Mouse (Mus musculus) limb, embryonic 13.5 days (tissue): ENCODE measurements at regions not wholly inside any gene's neighbourhood (a gene's known extent, or its start where the extent isn't known, plus 50 kb on each side); places are given as distances from the start of the nearest gene placed in this dataset.

Source experiments
- ATAC-seq: fragments of 200-750 bp; cut with Nextera tagmentation; 2 replicates; pipeline ENCODE4 v1.8.0; 2017; ENCODE audit warnings: low read depth, moderate number of reproducible peaks, moderate TSS enrichment; ENCODE audit not compliant: low FRiP score
- H3K27ac ChIP-seq: fragments of 300-500 bp; sonication (generic); 2 replicates; pipeline ENCODE4 v1.5.1; 2015; ENCODE audit warnings: inconsistent platforms, mild to moderate bottlenecking, moderate library complexity
- H3K27me3 ChIP-seq: fragments of 300-500 bp; sonication (generic); 2 replicates; pipeline ENCODE4 v1.6.1; 2015; ENCODE audit warnings: mild to moderate bottlenecking, inconsistent platforms
- H3K36me3 ChIP-seq: fragments of 300-500 bp; sonication (generic); 2 replicates; pipeline ENCODE4 v1.6.1; 2015; ENCODE audit warnings: inconsistent platforms, mild to moderate bottlenecking, moderate library complexity
- H3K4me1 ChIP-seq: fragments of 300-500 bp; sonication (generic); 2 replicates; pipeline ENCODE4 v1.6.1; 2015; ENCODE audit warnings: inconsistent platforms
- H3K4me2 ChIP-seq: fragments of 300-500 bp; sonication (generic); replicated peaks from 2 replicates; pipeline ENCODE4 v1.6.1; 2015; ENCODE audit warnings: inconsistent platforms, mild to moderate bottlenecking, moderate library complexity
- H3K4me3 ChIP-seq: fragments of 300-500 bp; sonication (generic); 2 replicates; pipeline ENCODE4 v1.5.1; 2015; ENCODE audit warnings: moderate library complexity, mild to moderate bottlenecking, inconsistent platforms
- H3K9ac ChIP-seq: fragments of 300-500 bp; sonication (generic); 2 replicates; pipeline ENCODE4 v1.6.1; 2015; ENCODE audit warnings: mild to moderate bottlenecking, inconsistent platforms
- H3K9me3 ChIP-seq: fragments of 300-500 bp; sonication (generic); 2 replicates; pipeline ENCODE4 v1.6.1; 2016; ENCODE audit warnings: inconsistent platforms
- WGBS: fragments of 180-500 bp; shearing (Covaris S2); methylation state at CpG from one replicate; pipeline ENCODE4 v1.1.7; 2015; 5-methylcytosine and 5-hydroxymethylcytosine counted together

DNA sequence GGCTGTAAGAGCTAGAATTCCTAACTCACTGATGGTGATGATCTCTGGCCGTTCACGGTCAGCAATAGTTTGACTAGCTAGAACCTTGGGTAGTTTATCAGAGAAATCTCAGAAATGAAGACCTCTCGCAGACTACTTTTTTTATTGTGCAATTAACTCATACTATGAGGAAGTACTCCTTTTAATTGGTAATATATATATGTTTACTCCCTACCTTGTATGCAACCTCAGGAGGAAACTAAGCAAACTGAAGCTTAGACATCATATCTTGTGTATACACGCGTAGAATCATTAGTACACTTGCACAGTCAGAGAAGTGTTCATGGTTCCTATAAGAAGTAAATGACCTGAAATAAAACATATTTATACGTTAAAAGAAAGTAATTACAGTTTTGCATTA, 157.2 kb downstream of the Gm11146 start:
- Histone ChIP-seq H3K4me2 (no peak overlapping the region), H3K27ac (no peak overlapping the region), H3K4me3 (no peak overlapping the region), H3K27me3 (no peaks in the 10 kb centered on the region), H3K4me1 (peaks cover 14% of the 10 kb centered on the region), H3K36me3 (no peaks in the 10 kb centered on the region), H3K9ac (no peak overlapping the region), H3K9me3 (no peaks in the 10 kb centered on the region)
- no peak for ATAC-seq
- WGBS, result 65% methylated on average over 6 of the region's 6 CpGs

DNA sequence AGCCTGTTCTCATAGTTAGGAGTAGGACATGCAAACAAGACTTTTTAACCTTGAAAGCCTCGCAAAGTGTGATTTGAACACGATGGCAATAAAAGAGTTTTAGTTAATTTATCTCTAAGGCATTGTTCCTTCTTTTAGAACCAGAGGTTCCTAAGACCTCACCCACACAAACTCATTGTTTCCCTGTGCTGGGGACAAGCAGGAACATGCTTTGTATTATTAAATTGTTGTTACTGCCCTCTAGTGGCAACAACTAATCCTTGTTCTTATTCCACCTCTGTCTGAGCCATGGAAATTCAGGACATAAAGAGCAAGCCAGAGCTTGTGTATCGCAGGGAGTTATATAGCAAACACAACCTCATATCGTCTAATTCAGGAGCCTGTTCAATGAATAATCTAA, 157.9 kb downstream of the Gm11146 start:
- Histone ChIP-seq H3K27ac (no peak overlapping the region), H3K9ac (no peak overlapping the region), H3K4me1 (peaks cover 14% of the 10 kb centered on the region; the same call in 1 of the 2 replicates), H3K4me2 (no peak overlapping the region), H3K27me3 (no peaks in the 10 kb centered on the region), H3K36me3 (no peaks in the 10 kb centered on the region), H3K9me3 (no peaks in the 10 kb centered on the region), H3K4me3 (no peak overlapping the region)
- ATAC-seq, result peak; percentile 66; the same call in 1 of the 2 replicates
- 26% methylated on average over 4 of the region's 4 CpGs for WGBS

DNA sequence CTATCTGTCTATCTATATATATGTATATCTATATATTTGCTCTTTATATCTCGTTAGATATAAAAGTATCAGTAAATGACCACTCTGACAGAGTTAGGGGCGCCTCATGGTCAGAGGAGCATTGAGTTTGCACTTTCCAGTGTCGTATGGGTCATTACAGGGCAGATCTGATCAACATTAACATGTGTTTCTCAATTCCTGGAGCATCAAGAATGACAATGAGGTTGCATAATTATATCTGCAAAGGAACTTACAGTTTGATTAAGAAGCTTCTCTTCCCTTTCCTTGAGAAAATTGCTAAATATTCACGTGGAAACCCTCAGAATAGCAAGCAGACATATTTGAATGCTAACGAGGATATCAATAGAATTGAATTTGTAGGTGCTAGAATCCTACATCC, 158.6 kb downstream of the Gm11146 start:
- H3K4me2 ChIP-seq, result no peak overlapping the region
- H3K27ac ChIP-seq, result no peak overlapping the region

DNA sequence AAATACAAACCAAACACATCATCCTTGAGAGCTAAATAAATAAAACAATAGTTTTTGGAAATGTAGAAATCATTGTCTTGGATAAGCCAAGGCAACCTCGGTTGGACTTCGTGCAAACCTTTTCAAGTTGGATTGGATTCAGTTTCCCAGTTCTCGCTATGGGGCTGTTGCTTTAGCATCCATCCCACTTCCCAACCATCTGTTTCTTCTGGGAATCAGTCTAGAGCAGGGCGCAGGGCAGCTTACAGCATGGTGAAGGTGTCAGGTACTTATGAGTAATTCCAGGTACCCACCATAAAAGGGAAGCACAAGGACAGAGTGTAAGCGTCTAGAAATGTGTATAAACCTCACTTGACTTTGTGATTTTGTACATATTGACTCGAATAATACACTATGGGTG, 159.0 kb downstream of the Gm11146 start:
- no peak overlapping the region for H3K4me2 ChIP-seq
- H3K4me1 ChIP-seq, result peaks cover 14% of the 10 kb centered on the region; the same call in 1 of the 2 replicates
- no peak for ATAC-seq
- 90% methylated on average over 6 of the region's 6 CpGs for WGBS
- H3K27me3 ChIP-seq, result no peaks in the 10 kb centered on the region
- no peak overlapping the region for H3K27ac ChIP-seq
- no peak overlapping the region for H3K9ac ChIP-seq
- H3K9me3 ChIP-seq, result no peaks in the 10 kb centered on the region
- H3K4me3 ChIP-seq, result no peak overlapping the region
- no peaks in the 10 kb centered on the region for H3K36me3 ChIP-seq

More for the DNA sequence above, 158.6 kb downstream of the Gm11146 start:
- no peak for ATAC-seq
- H3K4me1 ChIP-seq, result peaks cover 14% of the 10 kb centered on the region; the same call in 1 of the 2 replicates
- no peaks in the 10 kb centered on the region for H3K27me3 ChIP-seq
- H3K9me3 ChIP-seq, result no peaks in the 10 kb centered on the region
- no peak overlapping the region for H3K4me3 ChIP-seq
- no peak overlapping the region for H3K9ac ChIP-seq
- WGBS, result 92% methylated on average over 5 of the region's 5 CpGs
- no peaks in the 10 kb centered on the region for H3K36me3 ChIP-seq

DNA sequence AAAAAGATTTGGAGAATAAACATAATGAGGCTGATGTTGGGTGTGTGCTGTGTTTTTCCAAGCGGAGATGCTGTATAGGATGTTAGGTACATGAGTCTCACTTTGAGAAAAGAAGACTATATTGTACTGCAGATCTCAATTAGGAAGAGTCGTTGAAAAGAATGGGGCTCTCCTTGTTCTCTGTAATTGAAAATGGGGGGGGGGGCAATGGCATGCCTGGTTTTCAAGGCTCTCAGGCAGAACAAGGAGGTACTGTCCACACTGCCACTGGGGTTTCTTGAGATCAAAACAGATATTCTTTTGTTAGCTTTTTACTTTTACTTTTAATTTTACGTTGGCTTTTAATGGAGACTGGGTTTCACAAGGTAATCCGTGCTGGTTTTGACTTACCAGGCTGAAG, 170.5 kb downstream of the Gm11146 start:
- H3K4me1 ChIP-seq, result no peaks in the 10 kb centered on the region
- H3K9me3 ChIP-seq, result no peaks in the 10 kb centered on the region
- no peaks in the 10 kb centered on the region for H3K27me3 ChIP-seq
- no peak for ATAC-seq
- H3K36me3 ChIP-seq, result no peaks in the 10 kb centered on the region
- H3K27ac ChIP-seq, result no peak overlapping the region
- no peak overlapping the region for H3K4me3 ChIP-seq
- 58% methylated on average over 4 of the region's 4 CpGs for WGBS
- no peak overlapping the region for H3K9ac ChIP-seq
- no peak overlapping the region for H3K4me2 ChIP-seq

DNA sequence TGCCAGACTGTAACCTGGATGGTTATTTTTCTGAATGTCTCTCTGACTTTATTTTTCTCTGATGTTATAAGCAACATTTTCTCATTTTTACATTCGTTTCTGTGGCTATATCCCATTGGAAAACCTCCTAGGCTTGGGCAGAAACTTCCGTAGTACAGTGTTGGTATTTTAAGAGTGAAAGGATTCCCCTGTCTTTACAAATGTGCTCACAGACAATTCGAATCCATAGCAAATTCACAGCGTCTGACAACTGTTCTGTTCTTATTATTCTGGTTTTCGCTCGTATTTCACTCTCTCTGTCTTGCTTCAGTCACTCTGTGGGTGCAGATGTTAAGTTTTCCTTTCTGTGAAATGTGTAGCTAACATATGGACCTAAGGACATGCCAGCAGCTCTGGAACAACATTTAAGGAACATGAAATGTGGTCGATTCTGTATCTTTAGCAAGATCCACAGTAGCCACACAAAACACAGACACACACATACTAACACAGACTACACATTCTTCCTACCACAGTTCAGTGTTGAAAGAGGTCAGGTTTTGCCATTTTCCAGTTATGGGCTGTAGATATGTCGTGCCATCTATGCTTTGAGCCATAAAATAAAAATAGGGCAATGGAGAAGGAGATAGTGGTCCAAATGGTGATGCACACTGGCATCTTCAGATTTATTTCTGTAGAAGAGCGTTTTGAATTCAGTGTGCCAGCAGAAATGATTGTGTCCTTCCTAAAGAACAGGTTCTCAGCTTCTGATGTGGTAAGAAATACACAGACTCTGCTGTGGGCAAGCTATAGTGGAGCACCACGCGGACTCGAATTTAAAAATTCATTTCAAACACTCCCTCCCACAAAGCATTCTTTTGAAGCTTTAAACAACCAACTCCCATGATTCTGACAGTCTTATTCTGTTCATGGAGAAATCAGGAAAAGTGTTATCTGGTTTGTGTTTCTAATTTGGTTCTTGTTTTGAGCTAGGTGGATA, 179.2 kb downstream of the Gm11146 start:
- Histone ChIP-seq H3K4me2 (0 out of 2 replicates have a peak overlapping the region, but pooled peaks have one; percentile 4), H3K36me3 (no peaks in the 10 kb centered on the region)
- ATAC-seq, result no peak

DNA sequence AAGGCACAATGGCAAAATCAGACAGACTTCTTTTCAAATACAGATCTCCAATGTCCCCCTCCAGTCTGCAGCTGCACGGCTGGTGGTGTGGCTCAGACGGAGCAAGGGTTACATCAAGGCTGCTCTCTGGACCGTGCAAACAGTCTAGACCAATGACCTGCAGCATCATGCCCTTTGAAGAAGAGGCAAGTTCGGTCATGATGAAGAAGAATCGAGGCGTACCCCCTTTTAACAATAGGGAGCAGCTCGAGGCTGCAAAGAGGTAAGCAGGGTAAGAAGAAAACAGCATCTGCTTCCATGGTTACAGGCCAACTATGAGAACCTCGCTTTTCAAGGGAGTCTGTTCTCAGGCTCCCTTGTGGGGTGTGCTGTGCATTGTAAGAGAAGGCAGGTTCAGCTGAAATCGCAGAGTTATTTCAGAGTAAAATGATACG, 180.3 kb downstream of the Gm11146 start:
- ATAC-seq, result peak; percentile 91
- no peaks in the 10 kb centered on the region for H3K36me3 ChIP-seq
- H3K9me3 ChIP-seq, result no peaks in the 10 kb centered on the region
- peak overlapping the region; percentile 57 for H3K4me2 ChIP-seq
- 0 out of 2 replicates have a peak overlapping the region, but pooled peaks have one; percentile 32 for H3K9ac ChIP-seq
- peaks cover 45% of the 10 kb centered on the region for H3K4me1 ChIP-seq
- H3K27me3 ChIP-seq, result no peaks in the 10 kb centered on the region
- 16% methylated on average over 10 of the region's 10 CpGs for WGBS
- peak overlapping the region; percentile 76; the same call in 1 of the 2 replicates for H3K27ac ChIP-seq
- peak overlapping the region; percentile 18 for H3K4me3 ChIP-seq

More for the DNA sequence above, 179.2 kb downstream of the Gm11146 start:
- no peak overlapping the region for H3K4me3 ChIP-seq
- whole genome bisulfite sequencing, result 83% methylated on average over 12 of the region's 12 CpGs
- peak overlapping the region; percentile 48; the same call in 1 of the 2 replicates for H3K27ac ChIP-seq
- no peak overlapping the region for H3K9ac ChIP-seq
- no peaks in the 10 kb centered on the region for H3K27me3 ChIP-seq
- no peaks in the 10 kb centered on the region for H3K9me3 ChIP-seq
- H3K4me1 ChIP-seq, result peaks cover 44% of the 10 kb centered on the region

DNA sequence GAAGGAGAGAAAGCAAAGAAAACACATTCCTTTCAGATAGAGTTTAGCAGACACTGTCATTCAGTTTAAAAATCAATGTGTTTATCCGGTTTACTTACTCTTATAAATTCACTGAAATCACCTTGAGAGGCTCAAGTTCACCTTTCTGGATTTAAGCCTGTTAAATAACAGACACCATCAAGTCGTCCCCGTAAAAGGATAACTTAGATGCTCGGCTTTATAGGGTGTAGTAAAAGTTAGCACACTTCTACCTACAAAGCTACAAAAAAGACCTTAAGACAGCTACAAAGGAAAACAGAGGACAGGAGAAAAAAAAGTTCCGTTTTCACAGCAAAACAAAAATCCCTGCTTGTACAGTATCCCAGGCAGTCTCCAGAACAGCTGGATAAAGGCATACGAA, 180.9 kb downstream of the Gm11146 start:
- 25% methylated on average over 6 of the region's 6 CpGs for WGBS
- Histone ChIP-seq H3K4me2 (peak overlapping the region; percentile 57), H3K4me3 (peak overlapping the region; percentile 18), H3K9me3 (no peaks in the 10 kb centered on the region), H3K9ac (0 out of 2 replicates have a peak overlapping the region, but pooled peaks have one; percentile 32), H3K27ac (peak overlapping the region; percentile 76; the same call in 1 of the 2 replicates), H3K27me3 (no peaks in the 10 kb centered on the region), H3K4me1 (peaks cover 45% of the 10 kb centered on the region), H3K36me3 (no peaks in the 10 kb centered on the region)
- ATAC-seq, result no peak

DNA sequence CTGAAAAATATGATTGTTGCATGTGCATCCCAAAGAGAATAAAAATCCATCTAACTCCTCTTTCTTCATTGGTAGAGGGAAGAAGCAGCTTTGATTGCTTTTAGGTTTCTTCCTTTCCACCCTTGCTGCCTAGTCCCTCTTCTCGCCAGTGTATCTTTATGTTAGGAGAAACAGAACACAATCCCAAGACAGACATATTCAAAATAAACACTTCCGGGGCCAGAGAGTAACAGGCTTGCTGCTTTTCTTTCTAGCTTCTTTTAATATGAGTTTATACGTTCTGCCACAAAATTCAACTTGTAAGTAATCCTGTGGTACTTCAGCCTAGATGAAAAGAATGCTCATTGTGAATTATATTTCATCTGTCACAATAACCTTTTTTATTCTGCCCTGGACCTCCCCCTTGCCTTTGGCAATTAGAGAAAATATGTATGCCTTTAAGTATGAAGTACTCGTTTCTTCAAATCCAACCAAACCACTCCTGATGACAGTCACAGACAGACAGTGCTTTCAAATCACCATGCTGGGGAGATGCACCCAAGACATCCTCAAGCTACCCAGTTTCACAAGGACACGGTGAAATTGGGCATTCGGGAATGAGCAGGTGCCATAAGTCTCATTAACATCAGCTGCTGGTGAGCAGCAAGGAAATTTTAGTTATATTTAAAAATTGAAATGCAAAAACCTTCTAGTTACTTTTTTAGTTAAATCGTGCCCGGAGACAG, 181.6 kb downstream of the Gm11146 start:
- Histone ChIP-seq H3K36me3 (no peaks in the 10 kb centered on the region), H3K4me3 (no peak overlapping the region), H3K9ac (no peak overlapping the region), H3K9me3 (no peaks in the 10 kb centered on the region), H3K27me3 (no peaks in the 10 kb centered on the region), H3K4me2 (peak overlapping the region; percentile 25), H3K4me1 (peaks cover 45% of the 10 kb centered on the region), H3K27ac (no peak overlapping the region)
- ATAC-seq, result no peak
- 63% methylated on average over 8 of the region's 8 CpGs for WGBS

DNA sequence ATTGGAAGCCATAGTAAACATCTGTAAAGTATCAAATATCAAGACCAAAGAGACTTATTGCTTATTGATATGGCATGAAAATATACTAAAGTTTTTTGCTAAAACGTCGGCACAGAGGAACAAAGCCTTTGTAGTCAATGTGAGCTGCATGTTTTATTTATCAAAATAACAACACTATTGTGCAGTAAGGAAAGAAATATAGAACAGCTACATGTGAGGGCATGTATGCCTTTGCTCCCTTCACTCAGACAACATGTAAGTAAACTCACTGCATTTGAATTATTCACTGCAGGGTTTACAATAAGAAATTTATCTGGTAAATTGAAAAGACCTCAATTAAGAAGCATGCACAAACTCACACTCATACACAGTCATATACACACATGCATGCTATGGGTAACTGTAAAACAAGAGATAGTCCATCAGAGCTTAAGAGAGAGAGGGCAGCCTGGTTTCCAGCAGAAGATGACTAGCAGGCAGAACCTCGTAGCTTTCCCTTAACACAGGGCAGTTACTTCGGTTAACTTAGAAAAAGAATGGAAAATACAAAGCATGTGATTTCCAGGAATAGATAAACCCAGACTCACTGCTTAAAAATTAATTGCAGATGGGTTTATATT, 182.7 kb downstream of the Gm11146 start:
- H3K4me2 ChIP-seq, result peak overlapping the region; percentile 37; the same call in 1 of the 2 replicates
- 36% methylated on average over 4 of the region's 4 CpGs for WGBS
- H3K4me3 ChIP-seq, result no peak overlapping the region
- no peaks in the 10 kb centered on the region for H3K9me3 ChIP-seq
- no peak overlapping the region for H3K27ac ChIP-seq
- no peaks in the 10 kb centered on the region for H3K36me3 ChIP-seq
- H3K27me3 ChIP-seq, result no peaks in the 10 kb centered on the region
- no peak overlapping the region for H3K9ac ChIP-seq
- no peak for ATAC-seq
- peaks cover 49% of the 10 kb centered on the region for H3K4me1 ChIP-seq

DNA sequence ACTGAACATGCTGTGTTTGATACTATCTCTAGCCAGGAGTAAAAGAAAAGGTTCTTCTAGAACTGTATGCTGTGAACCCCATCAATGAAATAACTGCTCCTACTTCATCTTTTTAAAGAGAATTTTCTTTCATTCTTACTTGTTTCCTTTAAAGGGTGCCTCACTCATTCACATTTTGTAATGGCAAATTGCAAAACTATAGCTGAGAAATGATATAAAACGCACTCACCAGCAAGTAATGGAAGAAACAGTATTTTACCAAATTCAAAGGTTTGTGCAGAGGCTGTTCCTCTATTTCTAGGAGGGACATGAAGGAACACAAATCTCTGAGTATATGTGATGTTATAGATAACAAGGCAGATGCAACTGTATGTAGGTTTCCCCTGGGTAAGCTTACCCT, 183.4 kb downstream of the Gm11146 start:
- ATAC-seq, result no peak
- WGBS, result 77% methylated on average over 1 of the region's 1 CpGs
- no peak overlapping the region for H3K4me3 ChIP-seq
- no peak overlapping the region for H3K9ac ChIP-seq
- no peak overlapping the region for H3K4me2 ChIP-seq
- H3K9me3 ChIP-seq, result no peaks in the 10 kb centered on the region
- H3K27me3 ChIP-seq, result no peaks in the 10 kb centered on the region
- no peak overlapping the region for H3K27ac ChIP-seq
- H3K4me1 ChIP-seq, result peaks cover 52% of the 10 kb centered on the region
- no peaks in the 10 kb centered on the region for H3K36me3 ChIP-seq
